ENCODE assay signal across 9 mouse cellular contexts in the genomic region with DNA sequence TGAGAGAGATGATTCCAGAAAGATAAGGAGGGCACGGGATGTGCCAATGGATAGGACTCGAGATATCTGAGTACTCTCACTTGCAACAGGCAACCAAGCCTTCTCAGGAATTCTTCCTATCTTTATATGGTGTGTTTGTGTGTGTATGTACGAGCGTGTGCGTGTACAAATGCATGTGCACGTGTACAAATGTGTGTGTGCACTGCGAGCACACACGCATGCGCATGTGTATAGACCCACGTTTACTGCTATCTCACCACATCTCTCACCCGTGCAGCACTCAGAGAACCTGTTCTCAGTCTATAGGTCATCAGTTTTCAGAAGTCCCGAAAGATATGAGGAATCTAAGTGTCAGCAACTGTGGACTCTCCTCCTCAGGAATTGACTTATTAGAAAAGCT. TPM values are rescaled to one million over a fixed set of nuclear protein-coding genes. Genes with fewer than 3 reads are reported as not detected.
DNase-seq lines count a peak whose midpoint lies in the region; ATAC-seq and TF ChIP-seq lines count a peak whose summit lies in the region.
"Had no signal": no experiment of that assay in that cellular context is flagged by ENCODE, and none has a peak within 500 bp of the region (broad histone marks: within the 10 kb centered on the region; RNA-seq: fewer than 3 reads in every experiment).

No protein-coding gene starts in this region.

- H3K27ac ChIP-seq in kidney, embryonic 16.5 days (ENCODE audit: low read length): no peak overlapping the region
- no peak overlapping the region for H3K27ac ChIP-seq in embryonic facial prominence, embryonic 12.5 days
- H3K27ac ChIP-seq in intestine, embryonic 15.5 days: peak overlapping the region; percentile 33; the same call in 1 of the 2 replicates
- H3K27ac ChIP-seq in midbrain, postnatal 0 days (ENCODE audit: low read depth, low read length): no peak overlapping the region

- TF ChIP-seq CTCF in midbrain, postnatal 0 days (IDR thresholded peaks at IDR 0.05): no peak

- no peak overlapping the region for H3K4me3 ChIP-seq in kidney, embryonic 16.5 days (ENCODE audit: low read length)
- no peak overlapping the region; the same call in 1 of the 2 replicates for H3K4me3 ChIP-seq in embryonic facial prominence, embryonic 12.5 days
- peak overlapping the region; percentile 33 for H3K4me3 ChIP-seq in intestine, embryonic 15.5 days (replicated peaks)
- peak overlapping the region; percentile 31; the same call in 1 of the 2 replicates for H3K4me3 ChIP-seq in midbrain, postnatal 0 days (ENCODE audit: low read depth, low read length)

- peak; percentile 5; the same call in 1 of the 2 replicates for ATAC-seq in kidney, embryonic 16.5 days (ENCODE audit: low FRiP score, low TSS enrichment)
- no peak for ATAC-seq in embryonic facial prominence, embryonic 12.5 days (ENCODE audit: insufficient number of reproducible peaks, insufficient read depth, low FRiP score, low TSS enrichment)
- no peak for ATAC-seq in intestine, embryonic 15.5 days
- ATAC-seq in midbrain, postnatal 0 days (ENCODE audit: low FRiP score): no peak

- H3K36me3 ChIP-seq in kidney, embryonic 16.5 days (ENCODE audit: insufficient read depth, low read length): no peaks in the 10 kb centered on the region
- no peaks in the 10 kb centered on the region for H3K36me3 ChIP-seq in embryonic facial prominence, embryonic 12.5 days
- no peaks in the 10 kb centered on the region for H3K36me3 ChIP-seq in intestine, embryonic 15.5 days
- H3K36me3 ChIP-seq in midbrain, postnatal 0 days (ENCODE audit: insufficient read depth, low read length): no peaks in the 10 kb centered on the region

- peak overlapping the region; percentile 58 for H3K4me2 ChIP-seq in kidney, embryonic 16.5 days (replicated peaks; ENCODE audit: low read depth, low read length)
- H3K4me2 ChIP-seq in embryonic facial prominence, embryonic 12.5 days (replicated peaks): peak overlapping the region; percentile 55
- H3K4me2 ChIP-seq in intestine, embryonic 15.5 days (replicated peaks): peak overlapping the region; percentile 60
- peak overlapping the region; percentile 52 for H3K4me2 ChIP-seq in midbrain, postnatal 0 days (ENCODE audit: low read depth, low read length, poor library complexity, severe bottlenecking)

- DNase-seq in kidney, adult 8-10 months: no peak
- no peak for DNase-seq in midbrain, postnatal 0 days (ENCODE audit: low spot score)
- DNase-seq in urinary bladder, postnatal 4 days (ENCODE audit: low spot score in 2 of 2): no peak
- no peak for DNase-seq in kidney, postnatal 4 days
- no peak for DNase-seq in adrenal gland, adult 18-20 months (ENCODE audit: low spot score in 2 of 2)
- DNase-seq: gastrocnemius, postnatal 10 days had no signal

- no peaks in the 10 kb centered on the region for H3K9me3 ChIP-seq in kidney, embryonic 16.5 days (ENCODE audit: low read length)
- no peaks in the 10 kb centered on the region for H3K9me3 ChIP-seq in embryonic facial prominence, embryonic 12.5 days
- no peaks in the 10 kb centered on the region for H3K9me3 ChIP-seq in intestine, embryonic 15.5 days
- no peaks in the 10 kb centered on the region for H3K9me3 ChIP-seq in midbrain, postnatal 0 days (ENCODE audit: low read length)

- H3K4me1 ChIP-seq in kidney, embryonic 16.5 days (ENCODE audit: insufficient read depth, low read length): peaks cover 15% of the 10 kb centered on the region
- H3K4me1 ChIP-seq in embryonic facial prominence, embryonic 12.5 days: peaks cover 33% of the 10 kb centered on the region
- peaks cover 55% of the 10 kb centered on the region for H3K4me1 ChIP-seq in intestine, embryonic 15.5 days (replicated peaks)
- H3K4me1 ChIP-seq in midbrain, postnatal 0 days (ENCODE audit: insufficient read depth, low read length): peaks cover 5% of the 10 kb centered on the region

- H3K9ac ChIP-seq in kidney, embryonic 16.5 days (replicated peaks; ENCODE audit: low read length): no peak overlapping the region
- H3K9ac ChIP-seq in embryonic facial prominence, embryonic 12.5 days: no peak overlapping the region
- H3K9ac ChIP-seq in intestine, embryonic 15.5 days: no peak overlapping the region
- H3K9ac ChIP-seq in midbrain, postnatal 0 days (replicated peaks; ENCODE audit: low read length, poor library complexity, severe bottlenecking): no peak overlapping the region

- peaks cover 18% of the 10 kb centered on the region for H3K27me3 ChIP-seq in kidney, embryonic 16.5 days (ENCODE audit: insufficient read depth, low read length)
- peaks cover 19% of the 10 kb centered on the region for H3K27me3 ChIP-seq in embryonic facial prominence, embryonic 12.5 days
- H3K27me3 ChIP-seq in intestine, embryonic 15.5 days (replicated peaks): peaks cover 8% of the 10 kb centered on the region; the same call in 1 of the 2 replicates
- H3K27me3 ChIP-seq in midbrain, postnatal 0 days (ENCODE audit: insufficient read depth, low read length): no peaks in the 10 kb centered on the region

- 83% methylated on average over 12 of the region's 12 CpGs for WGBS in kidney, embryonic 16.5 days
- WGBS in embryonic facial prominence, embryonic 12.5 days: 86% methylated on average over 12 of the region's 12 CpGs
- 72% methylated on average over 12 of the region's 12 CpGs for WGBS in intestine, embryonic 15.5 days
- WGBS in midbrain, postnatal 0 days: 85% methylated on average over 12 of the region's 12 CpGs

RNA-seq across cellular contexts. Expression of a gene that starts 3.6 kb away (rescaled TPM):
- polyA plus RNA-seq in kidney, embryonic 16.5 days (2015; fragmentation: Nextera tagmentation; extraction: Ambion mirVana): 0.60 and 1.4 TPM in 2 replicates
- 1.2 and 1.5 TPM in 2 replicates for polyA plus RNA-seq in embryonic facial prominence, embryonic 12.5 days (2016; fragmentation: Nextera tagmentation; extraction: Ambion mirVana)
- 1.8 and 1.9 TPM in 2 replicates for polyA plus RNA-seq in intestine, embryonic 15.5 days (2015; fragmentation: Nextera tagmentation; extraction: Ambion mirVana)
- total RNA-seq in midbrain, postnatal 0 days (2014; rRNA removed): 107 and 120 TPM in 2 replicates
- polyA plus RNA-seq in midbrain, postnatal 0 days (2015; fragmentation: Nextera tagmentation; extraction: Ambion mirVana): 65.5 and 66.1 TPM in 2 replicates
- total RNA-seq in adrenal gland, adult 18-20 months (2021): 10 to 100 TPM; 11.5 to 19.4 TPM

RNA-seq across cellular contexts. Expression of a gene that starts 44.3 kb away (rescaled TPM):
- 0.25 and 0.30 TPM in 2 replicates for polyA plus RNA-seq in kidney, embryonic 16.5 days (2015; fragmentation: Nextera tagmentation; extraction: Ambion mirVana)
- not detected in 2 replicates for polyA plus RNA-seq in embryonic facial prominence, embryonic 12.5 days (2016; fragmentation: Nextera tagmentation; extraction: Ambion mirVana)
- polyA plus RNA-seq in intestine, embryonic 15.5 days (2015; fragmentation: Nextera tagmentation; extraction: Ambion mirVana): 0.30 TPM in 2 replicates
- total RNA-seq in midbrain, postnatal 0 days (2014; rRNA removed): 0.22 TPM in 1 of 2 replicates, not detected in the other
- polyA plus RNA-seq in midbrain, postnatal 0 days (2015; fragmentation: Nextera tagmentation; extraction: Ambion mirVana): 0.04 TPM in 1 of 2 replicates, not detected in the other
- under 1 TPM; 0.06 to 0.40 TPM for total RNA-seq in adrenal gland, adult 18-20 months (2021)

Comparison
In these comparisons a context has a peak if more than half of its experiments do, and no peak if none do; other contexts are left out.
1. H3K4me3 ChIP-seq: peak in intestine, embryonic 15.5 days (single experiment) and midbrain, postnatal 0 days (single experiment); none in kidney, embryonic 16.5 days (single experiment) and embryonic facial prominence, embryonic 12.5 days (single experiment).
2. RNA of a gene that starts 3.6 kb away (polyA plus RNA-seq): 65.5 to 66.1 TPM in midbrain, postnatal 0 days; 1.8 to 1.9 TPM in intestine, embryonic 15.5 days, 1.2 to 1.5 TPM in embryonic facial prominence, embryonic 12.5 days and 0.60 to 1.4 TPM in kidney, embryonic 16.5 days; every median in the first group is over 10 times any median in the second.
3. Peak in every context shown above with its lines, with median percentiles within 50 percentile points of each other: H3K4me2 ChIP-seq.